Mouse (Mus musculus) midbrain, embryonic 11.5 days (tissue): ENCODE measurements around the gene Wdfy1. TPM values are rescaled to one million over a fixed set of nuclear protein-coding genes. Genes with fewer than 3 reads are reported as not detected.

Experiments used
- ATAC-seq: fragments of 200-750 bp; cut with Nextera tagmentation; 2 replicates; pipeline ENCODE4 v1.8.0; 2017; ENCODE audit warnings: moderate TSS enrichment, moderate library complexity; ENCODE audit not compliant: low FRiP score
- DNase-seq: peaks from one replicate; pipeline ENCODE4 v3.0.0; 2015; ENCODE audit warnings: low spot score; ENCODE audit errors: missing footprints
- H3K27ac ChIP-seq: fragments of 300-500 bp; sonication (generic); 2 replicates; pipeline ENCODE4 v1.5.1; 2014; ENCODE audit warnings: low read depth, low read length
- H3K27me3 ChIP-seq: fragments of 300-500 bp; sonication (generic); 2 replicates; pipeline ENCODE4 v1.6.1; 2014; ENCODE audit warnings: mild to moderate bottlenecking, low read length, moderate library complexity, mixed read lengths; ENCODE audit not compliant: control insufficient read depth, insufficient read depth
- H3K36me3 ChIP-seq: fragments of 300-500 bp; sonication (generic); 2 replicates; pipeline ENCODE4 v1.6.1; 2014; ENCODE audit warnings: mild to moderate bottlenecking, low read length, moderate library complexity, mixed read lengths; ENCODE audit not compliant: control insufficient read depth, insufficient read depth
- H3K4me1 ChIP-seq: fragments of 300-500 bp; sonication (generic); 2 replicates; pipeline ENCODE4 v1.6.1; 2014; ENCODE audit warnings: low read length; ENCODE audit not compliant: control insufficient read depth, insufficient read depth
- H3K4me2 ChIP-seq: fragments of 300-500 bp; sonication (generic); 2 replicates; pipeline ENCODE4 v1.6.1; 2014; ENCODE audit warnings: mild to moderate bottlenecking, moderate library complexity
- H3K4me3 ChIP-seq: fragments of 300-500 bp; sonication (generic); 2 replicates; pipeline ENCODE4 v1.5.1; 2014; ENCODE audit warnings: low read depth, low read length
- H3K9ac ChIP-seq: fragments of 300-500 bp; sonication (generic); 2 replicates; pipeline ENCODE4 v1.6.1; 2014; ENCODE audit warnings: low read length
- H3K9me3 ChIP-seq: fragments of 300-500 bp; sonication (generic); 2 replicates; pipeline ENCODE4 v1.6.1; 2016; ENCODE audit warnings: low read length; ENCODE audit not compliant: control insufficient read depth
- WGBS: fragments of 180-500 bp; shearing (Covaris S2); extraction: QIAGEN DNeasy Blood & Tissue Kit; methylation state at CpG from one replicate; pipeline ENCODE4 v1.1.7; 2014; 5-methylcytosine and 5-hydroxymethylcytosine counted together
- polyA plus RNA-seq: library from polyadenylated mRNA; unstranded; fragments of >200 nt; fragmentation: Nextera tagmentation; extraction: Ambion mirVana; gene quantifications from 2 replicates; pipeline ENCODE4 v1.2.1, GENCODE M21; 2014

Gene Wdfy1
- polyA plus RNA-seq, 1 experiment from 2014 or later, result 49.1 TPM

GRCm38 (mm10) chr1:79664911-79665310 is 111.0 kb downstream of the Wdfy1 start:
- ATAC-seq (no peak), DNase-seq (no peak)
- Histone ChIP-seq H3K4me2 (no peak overlapping the region), H3K9me3 (no peaks in the 10 kb centered on the region), H3K36me3 (no peaks in the 10 kb centered on the region), H3K27me3 (no peaks in the 10 kb centered on the region), H3K4me3 (no peak overlapping the region), H3K4me1 (no peaks in the 10 kb centered on the region), H3K9ac (no peak overlapping the region), H3K27ac (no peak overlapping the region)
- 93% methylated on average over 4 of the region's 4 CpGs for WGBS

DNA sequence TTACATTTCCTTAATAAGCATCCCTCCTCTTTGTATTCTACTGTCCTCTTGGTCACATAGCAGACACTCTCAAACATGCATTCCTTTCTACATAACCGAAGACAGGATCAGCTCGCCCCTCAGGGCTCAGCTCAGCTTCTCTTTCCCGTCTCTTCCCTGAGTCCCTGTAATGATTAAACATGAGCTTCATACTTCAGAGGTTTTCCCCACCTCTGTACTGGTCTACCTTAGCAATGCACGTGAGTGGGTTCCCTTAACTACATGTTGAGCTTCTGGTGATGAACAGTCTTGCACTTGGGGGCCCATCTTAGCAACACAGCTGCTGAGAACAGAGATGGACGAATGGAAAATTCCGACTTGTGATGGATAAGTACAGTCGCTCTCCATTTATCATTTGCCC is 116.3 kb downstream of the Wdfy1 start:
- Histone ChIP-seq H3K27ac (no peak overlapping the region), H3K4me2 (no peak overlapping the region), H3K9me3 (no peaks in the 10 kb centered on the region), H3K4me3 (no peak overlapping the region), H3K27me3 (no peaks in the 10 kb centered on the region), H3K9ac (no peak overlapping the region), H3K36me3 (no peaks in the 10 kb centered on the region), H3K4me1 (no peaks in the 10 kb centered on the region)
- 85% methylated on average over 7 of the region's 7 CpGs for WGBS
- ATAC-seq (no peak), DNase-seq (no peak)

- ATAC-seq (no peak), DNase-seq (no peak)
- no peak overlapping the region for H3K9ac ChIP-seq
- no peak overlapping the region for H3K4me3 ChIP-seq
- 79% methylated on average over 1 of the region's 1 CpGs for WGBS
- no peaks in the 10 kb centered on the region for H3K9me3 ChIP-seq
- H3K4me2 ChIP-seq, result no peak overlapping the region
- H3K4me1 ChIP-seq, result no peaks in the 10 kb centered on the region
- H3K27ac ChIP-seq, result no peak overlapping the region
- no peaks in the 10 kb centered on the region for H3K36me3 ChIP-seq
- no peaks in the 10 kb centered on the region for H3K27me3 ChIP-seq
Measured at GRCm38 (mm10) chr1:79657411-79657810, 118.5 kb downstream of the Wdfy1 start.

- Histone ChIP-seq H3K9me3 (no peaks in the 10 kb centered on the region), H3K9ac (no peak overlapping the region), H3K27ac (no peak overlapping the region), H3K4me2 (no peak overlapping the region), H3K4me1 (no peaks in the 10 kb centered on the region), H3K4me3 (no peak overlapping the region), H3K36me3 (no peaks in the 10 kb centered on the region), H3K27me3 (no peaks in the 10 kb centered on the region)
- 83% methylated on average over 4 of the region's 4 CpGs for WGBS
- DNase-seq, result no peak
- ATAC-seq, result no peak
Measured at GRCm38 (mm10) chr1:79655819-79656555, 120.0 kb downstream of the Wdfy1 start.

DNA sequence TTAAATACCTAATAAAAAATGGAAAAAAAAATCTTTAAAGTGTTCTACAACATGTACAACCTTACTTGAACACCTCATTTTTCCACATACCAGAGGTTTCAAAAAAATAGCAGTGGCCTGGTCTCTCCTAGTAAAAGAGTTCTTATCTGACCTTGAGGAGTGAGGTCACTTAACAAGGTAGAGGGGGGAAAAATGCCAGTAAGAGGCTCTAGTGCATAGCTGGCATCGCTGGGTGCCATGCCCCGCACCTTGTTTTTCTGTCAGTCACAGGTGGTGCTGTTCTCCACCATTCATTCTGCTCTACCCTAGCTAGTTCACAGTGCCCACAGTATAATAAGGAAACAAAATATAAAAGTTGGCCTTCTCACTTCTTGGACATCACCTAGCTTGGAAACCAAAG is 121.0 kb downstream of the Wdfy1 start:
- DNase-seq, result no peak
- H3K9ac ChIP-seq, result no peak overlapping the region
- H3K27me3 ChIP-seq, result no peaks in the 10 kb centered on the region
- no peak overlapping the region for H3K4me3 ChIP-seq
- no peak overlapping the region for H3K27ac ChIP-seq
- H3K36me3 ChIP-seq, result no peaks in the 10 kb centered on the region
- H3K4me1 ChIP-seq, result no peaks in the 10 kb centered on the region
- ATAC-seq, result no peak
- H3K9me3 ChIP-seq, result no peaks in the 10 kb centered on the region
- H3K4me2 ChIP-seq, result no peak overlapping the region
- 98% methylated on average over 2 of the region's 2 CpGs for WGBS

Other genes with a start within 250 kb of the Wdfy1 start
- 0.04 and 0.06 TPM in 2 replicates for gene Ap1s3, start 104.2 kb downstream of the Wdfy1 start, polyA plus RNA-seq
- 57.7 and 60.8 TPM in 2 replicates for gene Mrpl44, start 125 bp downstream of the Wdfy1 start, polyA plus RNA-seq
- gene Serpine2, start 85.0 kb upstream of the Wdfy1 start, polyA plus RNA-seq, result 63.8 and 70.3 TPM in 2 replicates